Mouse (Mus musculus) myocyte (in vitro differentiated cells): ENCODE measurements around the gene Dapk2. TPM values are rescaled to one million over a fixed set of nuclear protein-coding genes. Genes with fewer than 3 reads are reported as not detected.
A peak's percentile ranks its signal among the peaks of the same experiment; 100 is the strongest.
"Not testable (repeated sequence)": the region's sequence is repeated elsewhere in the genome, so short reads cannot be mapped to it uniquely, and the experiment has no call there.

Experiments
- H3K27me3 ChIP-seq: one replicate; pipeline ENCODE4 v1.6.1; 2011; ENCODE audit not compliant: control insufficient read depth, insufficient read depth, insufficient read length
- H3K36me3 ChIP-seq: one replicate; pipeline ENCODE4 v1.6.1; 2011; ENCODE audit not compliant: control insufficient read depth, insufficient read depth
- H3K4me2 ChIP-seq: one replicate; pipeline ENCODE4 v1.6.1; 2011; ENCODE audit warnings: low read depth, control low read depth
- H3K4me3 ChIP-seq: one replicate; pipeline ENCODE4 v1.5.1; 2011; ENCODE audit warnings: mild to moderate bottlenecking, control low read depth, moderate library complexity
- H3K79me2 ChIP-seq: one replicate; pipeline ENCODE4 v1.6.1; 2011; ENCODE audit not compliant: control insufficient read depth, insufficient read depth
- H3ac ChIP-seq: one replicate; pipeline ENCODE4 v1.6.1; 2011; ENCODE audit not compliant: control insufficient read depth, insufficient read length
- CEBPB ChIP-seq: IDR thresholded peaks from 2 replicates; pipeline ENCODE4 v1.6.1; 2011; ENCODE audit warnings: mild to moderate bottlenecking, moderate library complexity; ENCODE audit not compliant: poor library complexity, insufficient read depth, severe bottlenecking
- E2F4 ChIP-seq: IDR thresholded peaks from one replicate; pipeline ENCODE4 v1.6.1; 2011; ENCODE audit warnings: mild to moderate bottlenecking, control low read depth, moderate library complexity; ENCODE audit not compliant: insufficient read depth
- MAX ChIP-seq: IDR thresholded peaks from one replicate; pipeline ENCODE4 v1.6.1; 2011; ENCODE audit warnings: low read depth, mild to moderate bottlenecking, control low read depth
- MYOD1 ChIP-seq, 3 experiments: IDR thresholded peaks; one replicate each; pipeline ENCODE4 v1.6.1; 2011; ENCODE audit warnings: control low read depth in 2 of 3, low read depth in 2 of 3, mild to moderate bottlenecking in 2 of 3, moderate library complexity in 1 of 3; ENCODE audit not compliant: insufficient read length in 2 of 3, control insufficient read depth in 1 of 3
- MYOG ChIP-seq, 3 experiments: IDR thresholded peaks; one replicate each; pipeline ENCODE4 v1.6.1; 2011; ENCODE audit warnings: control low read depth in 2 of 3, low read depth in 2 of 3, mild to moderate bottlenecking in 2 of 3; ENCODE audit not compliant: insufficient read length in 2 of 3, control insufficient read depth in 1 of 3, insufficient read depth in 1 of 3
- POLR2A ChIP-seq: IDR thresholded peaks from one replicate; pipeline ENCODE4 v1.6.1; 2011; ENCODE audit warnings: low read depth, mild to moderate bottlenecking, control low read depth, moderate library complexity; ENCODE audit not compliant: insufficient read length
- POLR2AphosphoS2 ChIP-seq: IDR thresholded peaks from one replicate; pipeline ENCODE4 v1.6.1; 2011; ENCODE audit warnings: low read depth, control low read depth; ENCODE audit not compliant: insufficient read length
- REST ChIP-seq: IDR thresholded peaks from one replicate; pipeline ENCODE4 v1.6.1; 2011; ENCODE audit warnings: mild to moderate bottlenecking, control low read depth, moderate library complexity; ENCODE audit not compliant: insufficient read depth, insufficient read length
- SRF ChIP-seq: IDR thresholded peaks from one replicate; pipeline ENCODE4 v1.6.1; 2011; ENCODE audit warnings: low read depth; ENCODE audit not compliant: control insufficient read depth, insufficient read length
- TCF12 ChIP-seq: IDR thresholded peaks from one replicate; pipeline ENCODE4 v1.6.1; 2011; ENCODE audit warnings: mild to moderate bottlenecking, control low read depth; ENCODE audit not compliant: poor library complexity, insufficient read depth, severe bottlenecking
- TCF3 ChIP-seq: IDR thresholded peaks from one replicate; pipeline ENCODE4 v1.6.1; 2011; ENCODE audit warnings: low read depth, control low read depth; ENCODE audit not compliant: insufficient read length
- USF1 ChIP-seq: IDR thresholded peaks from one replicate; pipeline ENCODE4 v1.6.1; 2011; ENCODE audit warnings: low read depth, mild to moderate bottlenecking, control low read depth, moderate library complexity
- polyA plus RNA-seq: library from polyadenylated mRNA; unstranded; fragments of >200 nt; fragmentation: generic; extraction: Trizol; gene quantifications from one replicate; pipeline ENCODE4 v1.2.1, GENCODE M21; 2012; ENCODE audit warnings: missing spikeins

The Dapk2 gene
- polyA plus RNA-seq, 1 experiment, result 51.3 TPM

DNA sequence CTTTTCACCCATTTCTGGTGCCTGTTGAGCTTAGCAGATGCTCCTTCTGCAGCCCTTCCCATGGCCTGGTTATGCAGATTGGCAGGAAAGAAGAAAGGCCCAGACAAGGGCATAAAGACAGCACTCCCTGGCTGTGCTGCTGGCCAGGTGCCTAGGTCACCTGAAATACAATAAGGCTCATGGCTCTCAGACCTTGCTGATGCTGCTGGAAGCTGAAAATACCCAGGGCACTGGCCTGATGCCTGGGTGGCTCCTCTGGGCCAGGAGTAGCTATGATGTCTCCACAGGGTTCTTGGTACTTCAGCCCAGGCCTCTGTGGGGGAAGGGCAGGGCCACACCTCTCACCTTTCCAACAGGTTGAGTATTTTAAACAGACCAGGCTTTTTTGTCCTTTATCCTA, 121.6 kb downstream of the Dapk2 start:
- no peaks in the 10 kb centered on the region for H3K27me3 ChIP-seq
- no peak overlapping the region for H3ac ChIP-seq
- TF ChIP-seq E2F4, result no peak
- TF ChIP-seq MYOG (IDR thresholded peaks at IDR 0.05; ENCODE audit: control insufficient read depth in 1 of 3, insufficient read depth in 1 of 3, insufficient read length in 2 of 3, low read depth in 2 of 3), result no peak
- no peak for TF ChIP-seq POLR2AphosphoS2
- TF ChIP-seq SRF, result no peak
- no peak for TF ChIP-seq CEBPB
- no peak for TF ChIP-seq REST
- TF ChIP-seq MAX, result no peak
- TF ChIP-seq TCF3, result no peak
- TF ChIP-seq POLR2A, result no peak
- no peak for TF ChIP-seq TCF12
- no peak for TF ChIP-seq MYOD1 (IDR thresholded peaks at IDR 0.05; ENCODE audit: control insufficient read depth in 1 of 3, insufficient read length in 2 of 3, low read depth in 2 of 3)
- no peak for TF ChIP-seq USF1
- no peaks in the 10 kb centered on the region for H3K36me3 ChIP-seq
- H3K4me3 ChIP-seq, result no peak overlapping the region
- H3K4me2 ChIP-seq, result no peak overlapping the region
- no peaks in the 10 kb centered on the region for H3K79me2 ChIP-seq

DNA sequence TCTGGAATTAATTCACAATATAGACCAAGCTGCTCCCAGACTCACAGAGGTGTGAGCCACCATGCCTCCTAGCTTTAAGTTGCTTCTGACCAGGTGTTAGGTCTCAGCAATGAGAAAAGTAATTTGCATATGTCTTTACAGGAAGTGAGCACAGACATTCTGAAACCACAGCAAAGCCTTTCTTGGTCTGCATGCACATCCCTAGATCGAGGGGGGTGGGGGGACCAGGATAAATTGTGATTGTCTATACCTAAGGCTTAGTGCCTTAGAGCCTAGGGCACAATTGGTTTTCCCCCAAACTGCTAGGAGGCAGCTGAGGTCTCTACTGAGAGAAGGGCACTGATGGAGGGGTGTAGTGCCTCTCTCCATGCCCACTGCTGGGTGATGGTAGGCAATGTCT, 122.5 kb downstream of the Dapk2 start:
- no peak overlapping the region for H3ac ChIP-seq
- no peak overlapping the region for H3K4me2 ChIP-seq
- no peak for TF ChIP-seq POLR2AphosphoS2
- TF ChIP-seq MYOG (IDR thresholded peaks at IDR 0.05; ENCODE audit: control insufficient read depth in 1 of 3, insufficient read depth in 1 of 3, insufficient read length in 2 of 3, low read depth in 2 of 3), result no peak
- no peak for TF ChIP-seq TCF12
- TF ChIP-seq POLR2A, result no peak
- TF ChIP-seq REST, result no peak
- H3K27me3 ChIP-seq, result no peaks in the 10 kb centered on the region
- no peaks in the 10 kb centered on the region for H3K79me2 ChIP-seq
- H3K4me3 ChIP-seq, result no peak overlapping the region
- H3K36me3 ChIP-seq, result no peaks in the 10 kb centered on the region

DNA sequence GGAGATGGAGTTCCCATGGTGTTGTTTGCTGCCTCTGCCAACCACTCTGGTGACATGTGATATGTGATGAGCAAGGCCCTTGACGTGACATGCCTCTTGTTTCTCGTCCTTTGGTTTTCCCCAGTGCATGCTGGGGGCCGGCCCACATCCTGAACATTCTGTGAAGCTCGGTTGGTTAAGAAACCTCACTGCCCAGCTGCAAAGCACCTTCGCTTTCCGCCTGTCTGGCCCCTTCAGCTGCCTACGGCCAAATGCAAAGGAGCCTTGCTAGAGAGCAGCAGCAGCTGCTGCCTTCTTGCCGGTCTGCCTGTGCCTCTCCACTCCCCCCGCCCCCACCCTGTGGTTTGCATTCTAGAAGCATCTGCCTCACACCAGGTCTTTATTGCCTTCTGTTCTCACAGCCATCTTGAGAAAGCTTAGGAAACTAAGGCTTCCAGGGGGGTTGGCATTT, 123.5 kb downstream of the Dapk2 start:
- H3K4me2 ChIP-seq, result no peak overlapping the region
- no peaks in the 10 kb centered on the region for H3K27me3 ChIP-seq
- H3K79me2 ChIP-seq, result no peaks in the 10 kb centered on the region
- TF ChIP-seq POLR2AphosphoS2 (no peak), E2F4 (no peak), REST (no peak), USF1 (no peak), TCF3 (peak; percentile 68), POLR2A (no peak), MYOG (IDR thresholded peaks at IDR 0.05; ENCODE audit: control insufficient read depth in 1 of 3, insufficient read depth in 1 of 3, insufficient read length in 2 of 3, low read depth in 2 of 3) (peak in 2 of 3 experiments; percentile 63 to 94), TCF12 (peak; percentile 53), SRF (no peak), MAX (no peak), MYOD1 (IDR thresholded peaks at IDR 0.05; ENCODE audit: control insufficient read depth in 1 of 3, insufficient read length in 2 of 3, low read depth in 2 of 3) (peak in 2 of 3 experiments; percentile 74 to 76), CEBPB (no peak)
- no peak overlapping the region for H3K4me3 ChIP-seq
- H3ac ChIP-seq, result no peak overlapping the region
- no peaks in the 10 kb centered on the region for H3K36me3 ChIP-seq

DNA sequence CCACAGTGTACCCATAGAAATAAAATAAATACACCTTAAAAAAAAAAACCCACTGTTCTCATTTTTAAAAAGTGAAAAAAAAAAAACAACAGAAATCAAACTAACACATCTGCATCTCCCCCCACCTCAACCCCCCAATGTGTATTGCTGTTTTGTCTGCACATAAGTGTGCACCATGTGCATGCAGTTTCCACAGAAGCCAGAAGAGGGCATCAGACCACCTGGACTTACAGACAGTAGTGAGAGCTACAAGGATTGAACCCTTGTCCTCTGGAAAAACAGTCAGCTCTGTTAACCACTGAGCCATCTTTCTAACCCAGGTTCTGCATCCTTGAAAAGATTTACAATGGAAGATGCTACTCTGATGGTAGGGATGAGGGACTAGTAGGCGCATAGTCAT, 124.6 kb downstream of the Dapk2 start:
- Histone ChIP-seq H3K79me2 (no peaks in the 10 kb centered on the region), H3K36me3 (no peaks in the 10 kb centered on the region), H3K27me3 (no peaks in the 10 kb centered on the region), H3ac (no peak overlapping the region), H3K4me2 (no peak overlapping the region), H3K4me3 (no peak overlapping the region)
- TF ChIP-seq POLR2A, result no peak
- TF ChIP-seq MYOG (IDR thresholded peaks at IDR 0.05; ENCODE audit: control insufficient read depth in 1 of 3, insufficient read depth in 1 of 3, insufficient read length in 2 of 3, low read depth in 2 of 3), result no peak
- TF ChIP-seq E2F4, result no peak
- no peak for TF ChIP-seq TCF3
- TF ChIP-seq REST, result no peak
- TF ChIP-seq USF1, result no peak
- TF ChIP-seq MYOD1 (IDR thresholded peaks at IDR 0.05; ENCODE audit: control insufficient read depth in 1 of 3, insufficient read length in 2 of 3, low read depth in 2 of 3), result no peak
- no peak for TF ChIP-seq SRF
- TF ChIP-seq CEBPB, result no peak
- no peak for TF ChIP-seq POLR2AphosphoS2
- no peak for TF ChIP-seq TCF12
- no peak for TF ChIP-seq MAX

DNA sequence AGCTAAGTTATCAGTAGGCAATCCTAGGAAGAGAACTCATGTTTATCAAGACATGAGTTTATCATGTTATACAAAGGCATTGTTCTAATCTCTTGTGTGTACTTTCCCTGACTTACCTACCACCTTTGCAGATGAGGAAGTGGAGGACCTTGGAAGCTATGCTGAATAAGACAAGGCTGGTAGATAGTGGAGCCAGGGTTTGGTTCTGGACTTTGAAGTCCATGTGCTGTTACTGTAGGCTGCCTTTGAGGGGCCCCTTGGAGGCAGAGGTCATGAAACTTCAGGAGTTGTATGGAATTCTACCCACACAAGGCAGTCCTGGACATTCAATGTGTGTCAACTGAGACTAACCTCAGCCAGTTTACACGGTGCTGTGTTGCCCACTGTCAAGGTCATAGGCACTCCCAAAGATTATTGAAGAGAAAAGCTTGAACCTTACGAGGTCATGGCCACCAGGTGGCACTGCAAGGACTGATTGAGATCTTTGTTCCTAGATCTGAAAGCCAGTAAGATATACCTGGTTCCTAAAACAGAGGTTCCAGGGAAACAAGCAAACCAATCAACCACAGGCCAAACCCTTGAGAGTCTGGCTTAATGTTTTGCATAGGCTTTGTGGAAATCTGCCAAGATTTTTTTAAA, 125.7 kb downstream of the Dapk2 start:
- TF ChIP-seq E2F4, result no peak
- TF ChIP-seq MYOG (IDR thresholded peaks at IDR 0.05; ENCODE audit: control insufficient read depth in 1 of 3, insufficient read depth in 1 of 3, insufficient read length in 2 of 3, low read depth in 2 of 3), result no peak
- no peak for TF ChIP-seq TCF3
- no peak for TF ChIP-seq POLR2A
- no peak for TF ChIP-seq USF1
- TF ChIP-seq SRF, result no peak
- no peak for TF ChIP-seq MAX
- TF ChIP-seq MYOD1 (IDR thresholded peaks at IDR 0.05; ENCODE audit: control insufficient read depth in 1 of 3, insufficient read length in 2 of 3, low read depth in 2 of 3), result no peak
- TF ChIP-seq CEBPB, result no peak
- TF ChIP-seq REST, result no peak
- no peak for TF ChIP-seq POLR2AphosphoS2
- TF ChIP-seq TCF12, result no peak
- Histone ChIP-seq H3ac (no peak overlapping the region), H3K36me3 (no peaks in the 10 kb centered on the region), H3K4me2 (no peak overlapping the region), H3K79me2 (no peaks in the 10 kb centered on the region), H3K27me3 (no peaks in the 10 kb centered on the region), H3K4me3 (no peak overlapping the region)

DNA sequence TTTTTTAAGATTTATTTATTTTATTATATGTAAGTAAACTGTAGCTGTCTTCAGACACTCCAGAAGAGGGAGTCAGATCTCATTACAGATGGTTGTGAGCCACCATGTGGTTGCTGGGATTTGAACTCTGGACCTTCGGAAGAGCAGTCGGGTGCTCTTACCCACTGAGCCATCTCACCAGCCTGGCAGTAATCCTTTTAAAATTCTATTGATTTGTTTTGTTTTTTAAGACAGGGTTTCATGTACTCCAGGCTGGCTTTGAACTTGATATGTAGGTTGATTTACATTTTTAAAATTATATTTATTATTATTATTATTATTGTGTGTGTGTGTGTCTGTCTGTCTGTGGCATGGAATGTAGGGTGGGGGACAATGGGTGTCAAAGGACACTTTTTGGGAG, 127.2 kb downstream of the Dapk2 start:
- not testable (repeated sequence) for H3K79me2 ChIP-seq

More for the DNA sequence above, 127.2 kb downstream of the Dapk2 start:
- H3K4me3 ChIP-seq, H3K27me3 ChIP-seq, H3ac ChIP-seq, H3K4me2 ChIP-seq, H3K36me3 ChIP-seq: not testable (repeated sequence)
